Mouse (Mus musculus) small intestine, adult 2 months (tissue): ENCODE measurements around the gene Atp13a3.

ENCODE experiments used
- CTCF ChIP-seq: fragments of 200-500 bp; IDR thresholded peaks from 2 replicates; pipeline ENCODE4 v1.5.1; 2012; ENCODE audit warnings: low read depth, mild to moderate bottlenecking, control low read depth, inconsistent platforms, low read length, moderate library complexity, mixed read lengths; ENCODE audit not compliant: insufficient replicate concordance, insufficient read length; ENCODE audit errors: extremely low read depth
- POLR2A ChIP-seq: fragments of 200-500 bp; IDR thresholded peaks from 2 replicates; pipeline ENCODE4 v1.6.1; 2012; ENCODE audit warnings: low read depth, mild to moderate bottlenecking, control low read depth, inconsistent platforms, low read length, moderate library complexity

GRCm38 (mm10) chr16:30310647-30311046 lies 95.1 kb downstream of the Atp13a3 start, which contains the start of gene Gp5:
- no peak for TF ChIP-seq POLR2A
- no peak for TF ChIP-seq CTCF
